Mouse (Mus musculus) kidney, postnatal 14 days (tissue): Measurements from ENCODE around the gene Rxfp2.
A peak's percentile ranks its signal among the peaks of the same experiment; 100 is the strongest.

ENCODE experiments used
- DNase-seq: peaks from one replicate; pipeline ENCODE4 v3.0.0; 2022; ENCODE audit warnings: mixed read lengths

The Rxfp2 gene

GRCm38 (mm10) chr5:150046438-150046837 lies 28.0 kb downstream of the Rxfp2 start:
- no peak for DNase-seq

- peak; percentile 24 for DNase-seq
Observed at GRCm38 (mm10) chr5:150049946-150050345, 31.5 kb downstream of the Rxfp2 start.

GRCm38 (mm10) chr5:150051828-150052227 lies 33.4 kb downstream of the Rxfp2 start:
- DNase-seq, result peak; percentile 25

GRCm38 (mm10) chr5:150053294-150053693 lies 34.8 kb downstream of the Rxfp2 start:
- no peak for DNase-seq

- no peak for DNase-seq
Observed at GRCm38 (mm10) chr5:150053956-150054355, 35.5 kb downstream of the Rxfp2 start.

- no peak for DNase-seq
Observed at GRCm38 (mm10) chr5:150055322-150055721, 36.8 kb downstream of the Rxfp2 start.

DNA sequence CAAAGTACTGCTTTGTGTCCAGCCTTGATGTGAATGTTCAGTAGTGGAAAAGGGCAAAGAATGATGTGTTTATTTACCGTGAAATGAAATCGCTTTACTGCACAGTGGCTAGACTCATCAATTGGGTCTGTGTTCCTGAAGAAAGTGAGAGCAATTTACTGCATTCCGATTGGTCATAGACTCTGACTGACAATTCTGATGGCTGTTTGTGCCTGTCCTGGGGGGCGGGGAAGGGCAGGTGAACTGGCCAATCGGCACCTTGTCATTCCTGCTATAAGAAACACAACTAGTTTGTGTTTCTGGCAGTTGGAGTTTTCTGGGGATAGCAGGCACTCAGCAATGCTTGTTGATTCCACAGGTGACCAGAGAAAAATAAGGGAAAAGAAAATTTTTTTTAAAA lies 37.6 kb downstream of the Rxfp2 start:
- DNase-seq, result peak; percentile 23

GRCm38 (mm10) chr5:150058845-150059244 lies 40.4 kb downstream of the Rxfp2 start:
- DNase-seq, result no peak

DNA sequence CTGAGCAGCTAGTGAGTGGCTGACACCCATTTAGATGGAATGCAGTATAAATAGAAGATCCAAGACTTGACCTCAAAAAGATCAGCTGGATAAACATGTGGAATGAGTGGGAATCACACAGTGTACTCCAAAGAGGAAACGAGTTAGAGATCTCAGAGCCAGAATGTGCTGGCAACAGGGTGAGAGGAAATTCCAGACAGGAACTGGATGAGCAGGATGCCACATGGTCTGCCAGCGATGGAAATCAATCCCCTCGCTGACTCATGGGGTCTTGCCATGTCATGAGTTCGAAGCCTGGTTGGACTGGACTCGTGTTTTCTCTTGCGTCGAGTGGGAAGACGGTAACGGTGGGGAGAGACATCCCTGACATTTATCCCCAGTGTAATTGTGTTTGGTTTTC lies 41.0 kb downstream of the Rxfp2 start:
- DNase-seq, result peak; percentile 43

GRCm38 (mm10) chr5:150061086-150061485 lies 42.6 kb downstream of the Rxfp2 start:
- DNase-seq, result no peak

DNA sequence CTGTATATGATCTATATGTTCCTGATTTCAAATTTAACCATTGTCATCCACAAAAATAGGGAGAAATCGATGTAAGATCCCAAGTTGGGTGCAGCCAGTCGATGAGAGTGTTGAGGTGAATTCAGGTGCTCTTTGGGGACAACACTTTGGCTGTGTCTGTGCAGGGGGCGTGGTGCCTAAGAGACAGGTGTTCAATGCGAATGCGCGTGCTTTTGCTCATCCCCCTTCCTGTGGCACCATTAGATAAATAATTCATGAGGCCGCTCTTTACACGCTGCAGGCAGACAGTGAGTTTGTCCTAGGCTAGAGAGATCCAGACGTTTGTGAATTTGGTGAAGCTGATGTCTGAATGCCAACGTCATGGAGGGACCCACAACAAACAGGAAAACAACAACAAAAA lies 45.8 kb downstream of the Rxfp2 start:
- no peak for DNase-seq

DNA sequence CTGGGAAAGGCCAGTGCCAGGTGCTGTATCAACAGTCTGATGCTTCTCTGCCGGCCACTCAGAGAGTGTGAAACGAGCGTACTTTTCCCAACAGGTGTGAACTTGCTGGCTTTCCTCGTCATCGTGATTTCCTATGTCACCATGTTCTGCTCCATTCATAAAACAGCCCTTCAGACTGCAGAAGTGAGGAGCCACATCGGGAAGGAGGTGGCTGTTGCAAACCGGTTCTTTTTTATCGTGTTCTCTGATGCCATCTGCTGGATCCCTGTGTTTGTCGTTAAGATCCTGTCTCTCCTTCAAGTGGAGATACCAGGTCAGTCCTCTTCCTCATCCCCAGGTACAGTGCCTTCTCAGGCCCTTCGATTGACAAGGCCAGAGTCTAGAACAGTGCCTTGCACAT lies 51.6 kb downstream of the Rxfp2 start:
- peak; percentile 27 for DNase-seq

DNA sequence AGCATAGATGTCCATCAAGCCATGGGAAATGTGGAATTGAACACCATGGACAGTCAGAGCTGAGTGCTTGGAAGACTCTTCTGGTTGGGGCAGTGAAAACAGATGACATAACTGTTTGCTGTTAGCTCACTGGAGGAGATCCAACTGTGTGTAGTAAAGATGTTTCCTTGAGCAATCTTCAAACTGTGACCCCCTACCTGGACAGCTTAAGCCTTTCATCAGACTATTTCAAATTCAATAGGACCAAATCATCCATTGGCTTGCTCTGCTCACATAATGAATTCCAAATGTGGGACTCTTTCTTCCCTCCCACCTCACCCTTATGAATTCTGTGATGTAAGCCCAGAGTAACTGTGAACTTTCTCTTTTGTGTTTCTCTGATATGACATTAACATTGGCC lies 53.3 kb downstream of the Rxfp2 start:
- DNase-seq, result no peak

DNA sequence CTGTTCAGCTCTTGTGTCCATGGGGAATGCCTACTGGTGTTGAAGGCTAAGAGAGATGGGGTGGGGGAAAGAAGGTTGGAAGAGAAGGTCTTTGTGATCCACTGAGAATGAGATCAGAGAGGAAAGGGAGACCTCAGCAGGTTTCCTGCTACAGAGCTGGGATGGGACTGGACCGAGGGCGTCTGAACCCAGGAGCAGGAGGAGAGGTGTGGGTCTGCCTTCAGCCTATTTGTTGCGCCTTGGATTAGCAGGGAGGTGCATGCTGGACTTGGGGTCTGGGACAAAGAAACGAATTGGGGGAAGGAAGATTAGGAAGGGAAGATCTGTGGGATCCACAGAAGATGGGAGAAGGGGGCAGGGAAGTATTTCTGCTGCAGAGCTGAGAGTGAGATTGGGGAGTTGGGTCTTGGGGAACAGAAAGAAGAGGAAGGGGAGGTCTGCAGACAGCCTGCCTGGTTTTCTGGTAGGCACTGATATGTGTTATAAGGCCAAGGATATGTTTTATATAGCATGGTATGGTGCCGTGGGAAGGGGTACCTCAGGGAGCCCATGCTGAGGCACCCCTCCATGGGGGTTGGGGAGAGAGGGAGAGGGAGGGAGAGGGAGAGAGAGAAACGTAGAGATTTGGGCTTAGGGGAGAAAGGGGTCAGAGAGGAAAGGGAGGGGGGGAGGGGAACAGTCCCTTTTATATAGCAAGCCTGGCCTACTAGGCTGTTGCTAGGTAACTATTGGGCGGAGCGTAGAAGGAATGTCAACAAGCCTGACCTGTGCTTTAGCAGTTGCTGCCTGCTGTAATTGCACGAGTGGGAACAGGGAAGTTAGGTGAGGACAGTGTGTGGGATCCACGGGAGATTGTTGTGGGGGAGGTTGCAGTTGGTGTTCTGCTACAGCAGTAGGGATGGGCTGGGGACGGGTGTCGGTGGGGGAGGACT lies 61.7 kb downstream of the Rxfp2 start:
- DNase-seq, result no peak

- no peak for DNase-seq
Observed at GRCm38 (mm10) chr5:150082696-150083095, 64.2 kb downstream of the Rxfp2 start.

GRCm38 (mm10) chr5:150083190-150083589 lies 64.7 kb downstream of the Rxfp2 start:
- DNase-seq, result no peak

DNA sequence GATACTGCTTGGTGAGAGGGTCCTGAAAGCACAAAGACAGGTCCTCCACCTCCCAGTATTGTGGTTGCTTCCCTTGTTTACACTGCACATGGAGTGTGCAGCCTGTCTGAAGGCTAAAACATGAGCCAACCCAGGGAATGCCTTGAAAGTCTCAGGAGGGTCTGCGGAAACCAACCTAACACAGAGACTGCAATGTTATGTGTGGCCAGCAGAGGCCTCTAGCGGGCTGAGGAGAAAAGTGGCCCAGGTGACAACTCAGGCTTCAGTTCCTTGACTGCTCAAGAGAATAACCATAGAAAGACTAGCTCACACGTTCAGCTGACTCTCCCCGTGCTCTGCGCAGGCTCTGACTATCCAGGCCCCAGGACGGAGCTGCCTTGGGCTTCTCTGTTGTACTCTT lies 79.1 kb downstream of the Rxfp2 start:
- peak; percentile 58 for DNase-seq

DNA sequence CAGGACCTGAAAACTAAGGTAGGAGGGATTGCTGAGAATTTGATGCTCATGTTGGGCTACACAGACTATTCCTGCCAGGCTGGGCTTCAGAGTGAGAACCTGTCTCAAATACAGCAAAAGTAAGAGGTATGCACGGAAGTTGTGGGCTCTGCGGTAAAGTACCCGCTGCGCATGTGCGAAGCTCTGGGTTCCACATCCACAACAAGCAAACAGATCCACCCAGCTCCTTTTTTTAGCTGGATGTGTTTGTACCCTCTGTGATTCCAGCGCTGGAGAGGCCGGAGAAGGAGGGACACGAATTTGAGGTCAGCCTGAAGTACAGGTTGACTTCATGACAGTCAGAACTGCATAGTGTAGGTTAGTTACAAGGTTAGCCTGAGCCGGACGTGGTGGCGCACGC lies 80.3 kb downstream of the Rxfp2 start:
- no peak for DNase-seq

DNA sequence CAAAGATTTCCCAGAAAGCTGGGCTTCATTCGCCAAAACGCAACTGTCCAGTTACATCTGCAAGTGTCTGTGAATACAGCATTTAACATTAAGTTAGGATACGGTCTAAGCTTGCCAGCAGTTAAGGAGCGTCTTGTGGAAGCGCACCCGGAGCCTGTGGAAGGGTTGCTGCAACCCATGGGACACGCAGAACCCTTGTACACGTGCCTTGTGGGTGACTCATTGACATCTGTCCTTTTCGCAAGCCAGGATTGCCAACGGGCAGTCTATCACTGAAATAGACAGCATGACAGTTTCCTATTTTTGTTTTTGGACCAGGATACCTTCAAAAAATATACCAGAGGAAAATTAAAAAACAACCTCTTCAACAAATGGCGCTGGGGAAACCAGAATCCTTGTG lies 83.3 kb downstream of the Rxfp2 start:
- no peak for DNase-seq

DNA sequence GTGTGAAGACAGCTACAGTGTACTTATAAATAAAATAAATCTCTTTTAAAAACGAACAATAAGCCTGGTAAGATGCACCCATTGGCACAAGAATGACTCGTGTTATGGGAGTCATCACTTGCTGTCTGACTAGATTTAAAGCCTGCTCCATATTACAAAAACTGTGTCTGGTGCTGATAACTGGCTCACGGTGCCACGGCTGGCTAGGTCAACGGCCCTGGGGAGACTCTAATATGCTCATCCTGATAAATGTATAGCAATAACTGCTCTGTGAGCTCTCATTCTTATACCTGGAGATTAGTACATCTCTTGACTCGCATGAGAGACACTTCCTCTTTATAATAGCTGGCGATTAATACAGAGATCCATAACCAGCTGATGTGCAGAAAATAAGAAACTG lies 87.9 kb downstream of the Rxfp2 start:
- DNase-seq, result no peak

DNA sequence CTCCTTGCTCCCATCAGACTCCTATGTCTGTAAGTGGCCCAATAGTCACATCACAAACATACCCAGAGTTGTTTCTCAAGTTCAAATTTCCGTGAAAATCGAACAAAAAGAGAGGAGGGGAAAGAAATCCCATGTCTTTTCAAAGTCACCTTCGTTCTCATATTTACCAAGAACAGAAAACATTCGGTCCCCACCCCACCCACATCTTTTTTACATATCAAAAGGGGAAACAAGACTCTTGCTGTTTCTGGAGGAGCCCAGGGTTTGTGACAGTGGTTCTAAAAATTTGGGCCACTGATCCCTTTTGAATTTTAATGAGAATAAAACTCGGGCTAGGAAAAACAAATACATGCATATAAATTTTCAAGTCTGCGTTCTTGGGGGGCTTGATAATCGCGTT lies 92.8 kb downstream of the Rxfp2 start:
- no peak for DNase-seq

DNA sequence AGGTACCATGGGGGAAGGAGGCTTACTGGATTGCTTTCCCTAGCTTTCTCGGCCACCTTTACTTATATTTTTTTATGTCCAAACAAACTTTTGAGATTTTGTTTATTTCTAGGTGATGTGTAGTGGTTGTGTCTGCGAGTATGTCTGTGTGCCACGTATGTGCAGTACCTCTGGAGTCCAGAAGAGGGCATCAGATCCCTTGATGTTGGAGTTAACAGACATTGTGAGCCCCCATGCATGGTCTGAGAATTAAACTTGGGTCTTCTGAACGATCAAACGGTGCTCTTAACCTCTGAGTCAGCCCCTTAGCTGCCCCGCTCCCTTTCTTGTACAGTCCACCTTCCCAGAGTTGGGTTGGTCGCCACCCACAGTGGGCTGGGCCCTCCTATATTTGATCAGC lies 95.5 kb downstream of the Rxfp2 start:
- DNase-seq, result no peak

DNA sequence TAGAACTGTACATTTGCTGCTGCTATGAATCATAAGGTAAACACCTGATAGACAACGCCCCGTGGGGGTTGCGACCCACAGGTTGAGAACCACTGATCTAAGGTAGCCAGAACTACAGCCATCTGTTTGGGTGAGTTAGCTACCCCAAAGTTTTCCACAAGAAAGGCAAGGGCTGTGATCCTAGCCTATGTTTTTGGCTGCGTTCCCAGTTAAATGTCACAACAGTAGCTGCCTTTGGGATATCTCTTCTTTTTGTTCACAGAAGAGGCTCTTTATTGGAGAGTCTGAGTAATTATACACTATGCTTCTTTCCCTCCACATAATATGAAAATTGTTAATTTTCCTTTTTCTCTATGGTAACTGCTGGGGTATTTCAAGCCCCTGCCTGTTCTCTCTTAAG lies 96.3 kb downstream of the Rxfp2 start:
- DNase-seq, result no peak

DNA sequence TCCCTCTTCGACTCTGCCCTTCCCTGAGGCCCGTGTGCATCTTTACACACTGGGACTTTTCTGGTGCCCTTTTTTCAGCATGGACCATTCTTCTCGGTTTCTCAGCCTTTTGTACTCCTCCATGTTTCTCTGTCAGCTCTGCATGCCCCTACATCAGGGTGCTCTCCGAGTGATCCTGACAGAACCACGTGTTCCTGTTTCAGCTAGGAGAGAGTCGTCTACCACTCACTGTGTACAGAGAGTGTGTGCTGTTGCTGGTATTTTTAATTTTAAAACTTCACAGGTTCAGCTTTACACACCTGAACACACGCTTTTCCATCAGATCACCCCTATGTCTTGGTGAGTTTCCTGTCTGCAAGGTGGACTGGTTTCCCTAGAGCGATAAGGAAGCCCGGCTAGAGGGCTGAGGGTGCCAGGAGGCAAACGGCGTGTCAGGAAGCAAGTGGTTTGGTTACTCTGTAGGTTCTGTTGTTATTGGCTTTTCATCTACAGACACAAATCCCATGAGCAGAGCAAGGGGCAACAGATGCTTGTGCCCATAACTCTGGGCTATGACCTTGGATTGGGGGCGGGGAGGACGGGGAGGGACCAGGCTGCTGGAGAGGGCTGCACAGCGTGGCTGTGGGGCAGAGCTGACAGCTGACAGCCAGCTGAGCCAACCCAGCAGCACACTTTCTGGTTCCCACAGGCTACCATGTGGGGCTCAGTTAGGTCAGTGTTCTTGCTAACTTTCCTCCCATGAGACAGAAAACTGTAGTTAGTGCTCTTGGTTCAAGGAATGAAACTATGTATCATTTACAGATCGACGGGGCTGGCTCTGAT lies 97.0 kb downstream of the Rxfp2 start:
- DNase-seq, result no peak
